In the genomic region with DNA sequence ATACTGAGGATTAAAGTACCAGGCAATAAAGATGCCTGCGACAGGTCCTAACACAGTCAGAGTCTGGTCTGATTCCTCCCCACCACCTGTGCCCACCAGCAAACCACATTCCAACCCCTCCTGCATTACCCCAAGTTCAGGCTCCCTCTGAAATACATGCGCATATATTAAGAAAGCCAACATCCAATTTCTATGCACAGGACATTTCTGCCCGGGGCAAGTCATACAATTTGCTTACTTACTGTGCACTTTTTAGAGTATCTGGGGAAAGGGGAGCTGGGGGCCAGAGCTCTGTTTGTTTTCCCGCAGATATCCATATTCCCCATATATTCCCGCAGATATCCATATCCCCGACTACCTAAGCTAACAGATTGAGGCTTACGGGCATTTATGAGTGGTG, we compare ENCODE assay signal across 16 mouse cellular contexts.
"Had no signal": no experiment of that assay in that cellular context is flagged by ENCODE, and none has a peak within 500 bp of the region (broad histone marks: within the 10 kb centered on the region; RNA-seq: fewer than 3 reads in every experiment).

No protein-coding gene starts in this region.

- H3K27ac ChIP-seq: liver, embryonic 12.5 days; liver, embryonic 14.5 days; macrophage; midbrain, embryonic 12.5 days; neural tube, embryonic 12.5 days; stomach, embryonic 15.5 days; stomach, postnatal 0 days had no signal

- H3K9me3 ChIP-seq: stomach, embryonic 15.5 days had no signal

- H3K4me2 ChIP-seq: liver, embryonic 12.5 days; lung, embryonic 14.5 days; midbrain, embryonic 12.5 days; neural tube, embryonic 12.5 days; stomach, embryonic 15.5 days had no signal

- ATAC-seq: liver, embryonic 12.5 days had no signal

- H3K4me3 ChIP-seq: liver, embryonic 12.5 days; megakaryocyte, embryonic 14.5 days; midbrain, embryonic 12.5 days; neural tube, embryonic 12.5 days; stomach, embryonic 15.5 days had no signal

- H3K4me1 ChIP-seq: liver, embryonic 12.5 days; megakaryocyte, embryonic 14.5 days; stomach, embryonic 15.5 days had no signal

- H3K36me3 ChIP-seq: liver, embryonic 12.5 days; midbrain, embryonic 12.5 days; neural tube, embryonic 12.5 days; stomach, embryonic 15.5 days had no signal

- H3K27me3 ChIP-seq: liver, embryonic 12.5 days; megakaryocyte, embryonic 14.5 days; midbrain, embryonic 12.5 days; neural tube, embryonic 12.5 days; stomach, embryonic 15.5 days had no signal

- DNase-seq: lung, adult 18-20 months; lung, embryonic 14.5 days; lung, postnatal 10 days; lung, postnatal 36 days; right cerebral cortex, postnatal 14 days; thymus, adult 2 months; thymus, postnatal 25 days; thymus, postnatal 4 days had no signal

- H3K9ac ChIP-seq: liver, embryonic 12.5 days; liver, embryonic 14.5 days; lung, embryonic 14.5 days; midbrain, embryonic 12.5 days; neural tube, embryonic 12.5 days; stomach, embryonic 15.5 days had no signal
